Mouse (Mus musculus) inflammation-experienced regulatory T-cells, adult 6 months (primary cell): Measurements from ENCODE around the gene Dgkz. TPM values are rescaled to one million over a fixed set of nuclear protein-coding genes. Genes with fewer than 3 reads are reported as not detected.

Source experiments
- ATAC-seq: one replicate; pipeline ENCODE4 v1.8.0; 2017
- polyA plus RNA-seq, 3 experiments: library from polyadenylated mRNA; unstranded; fragments of 100-300 nt; shearing (Covaris generic); gene quantifications; one replicate each; pipeline ENCODE4 v1.2.1; 2017

Gene Dgkz
- polyA plus RNA-seq, 3 experiments from 2014 or later = 89.4 to 181 (median 130) TPM

DNA sequence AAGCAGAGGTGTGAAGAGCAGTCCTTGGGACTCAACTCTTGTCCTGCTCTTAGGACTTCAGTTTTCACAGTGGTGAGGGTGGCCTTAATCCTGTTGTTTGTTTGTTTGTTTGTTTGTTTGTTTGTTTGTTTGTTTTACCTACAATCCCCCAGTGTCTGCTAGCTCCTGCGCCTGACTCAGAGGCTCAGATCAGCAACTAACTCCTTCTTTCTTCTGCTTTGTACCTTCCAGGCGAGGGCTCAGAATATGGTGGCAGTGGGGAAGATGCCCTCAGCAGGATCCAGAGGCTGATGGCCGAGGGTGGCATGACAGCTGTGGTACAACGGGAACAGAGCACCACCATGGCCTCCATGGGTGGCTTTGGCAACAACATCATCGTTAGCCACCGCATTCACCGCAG, 58.6 kb downstream of the Dgkz start:
- no peak for ATAC-seq

DNA sequence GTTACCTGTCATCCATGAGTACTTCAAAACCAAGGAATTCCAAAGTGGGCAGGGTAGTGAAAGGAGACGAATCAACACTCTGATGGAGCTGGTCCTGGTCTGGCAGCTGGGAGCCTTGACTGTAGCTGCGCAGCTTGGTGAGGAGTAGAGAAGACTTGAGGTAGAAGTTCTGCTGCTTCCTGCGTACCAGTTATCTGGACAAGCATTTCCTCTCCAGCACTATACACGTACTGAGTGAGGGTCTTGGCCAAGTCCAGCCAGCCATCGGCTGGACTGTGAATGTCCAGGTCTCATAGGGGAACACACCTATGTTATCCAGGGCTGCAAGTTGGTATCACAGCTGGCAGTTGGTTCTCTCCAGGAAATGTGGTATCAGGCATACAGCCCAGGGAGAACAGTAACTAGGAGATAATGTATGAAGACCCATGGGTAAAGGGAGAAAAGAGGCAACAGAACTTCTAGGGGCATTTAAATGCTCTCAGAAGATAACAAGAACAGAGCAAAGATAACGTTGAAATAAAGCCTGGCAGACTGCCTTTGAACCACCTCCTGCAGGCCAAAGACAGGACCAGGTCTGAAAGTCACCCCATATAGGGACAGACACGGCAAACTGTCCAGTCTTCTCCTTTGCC, 59.2 kb downstream of the Dgkz start:
- no peak for ATAC-seq

DNA sequence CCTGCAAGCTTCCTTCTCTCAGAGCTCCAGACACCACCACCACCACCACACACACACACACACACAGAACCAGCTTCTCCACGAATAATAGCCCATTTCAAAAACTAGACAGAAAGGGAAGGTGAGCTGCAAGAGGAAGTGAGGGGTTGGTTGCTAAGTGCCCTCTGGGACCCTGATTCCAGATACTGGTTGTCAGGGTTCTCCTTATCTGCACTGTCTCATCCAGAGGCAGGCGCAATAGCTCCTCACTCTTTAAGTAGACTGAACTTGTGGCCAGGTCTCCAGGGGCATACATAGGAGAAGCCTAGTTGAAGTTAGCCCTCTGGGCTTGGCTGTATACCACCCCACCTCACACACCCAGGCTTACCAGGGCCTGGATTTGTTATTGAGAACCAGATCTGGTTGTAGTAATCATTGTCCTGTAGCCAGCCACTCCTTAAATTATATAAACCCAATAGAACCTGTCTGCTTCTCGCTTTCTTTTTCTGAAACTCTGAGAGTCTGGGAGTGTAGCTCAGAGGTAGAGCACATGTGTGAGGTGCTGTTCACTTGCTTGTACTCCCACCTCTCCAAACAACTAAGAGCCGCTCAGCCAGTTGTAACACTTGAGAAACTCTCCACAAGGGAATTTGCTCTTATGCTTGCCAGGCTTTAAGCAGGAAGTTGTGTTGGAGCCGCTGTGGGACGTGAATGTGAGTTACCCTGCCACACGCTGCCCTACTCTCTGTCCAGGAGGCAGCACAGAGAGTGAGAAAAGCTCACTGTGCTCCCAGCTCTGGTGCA, 62.1 kb downstream of the Dgkz start:
- ATAC-seq = no peak

DNA sequence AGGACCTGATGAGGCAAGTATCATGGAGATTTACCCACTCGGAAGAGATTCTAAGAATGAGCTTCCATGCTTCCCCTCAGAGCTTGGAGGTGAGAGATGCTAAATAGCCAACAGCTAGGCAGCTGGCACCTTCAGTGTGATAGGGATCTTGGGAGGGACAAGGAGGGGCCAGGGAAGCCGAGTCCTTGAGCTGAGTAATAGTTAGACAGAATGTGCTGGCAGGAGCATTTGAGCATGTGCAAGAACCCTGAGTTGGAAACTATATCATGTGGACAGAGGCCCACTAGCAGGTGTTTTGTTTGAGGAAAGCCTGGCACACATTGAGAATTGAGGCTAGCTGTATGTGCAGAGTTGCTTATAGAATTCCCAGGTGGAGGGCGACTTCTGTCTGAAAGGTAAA, 63.0 kb downstream of the Dgkz start:
- no peak for ATAC-seq

DNA sequence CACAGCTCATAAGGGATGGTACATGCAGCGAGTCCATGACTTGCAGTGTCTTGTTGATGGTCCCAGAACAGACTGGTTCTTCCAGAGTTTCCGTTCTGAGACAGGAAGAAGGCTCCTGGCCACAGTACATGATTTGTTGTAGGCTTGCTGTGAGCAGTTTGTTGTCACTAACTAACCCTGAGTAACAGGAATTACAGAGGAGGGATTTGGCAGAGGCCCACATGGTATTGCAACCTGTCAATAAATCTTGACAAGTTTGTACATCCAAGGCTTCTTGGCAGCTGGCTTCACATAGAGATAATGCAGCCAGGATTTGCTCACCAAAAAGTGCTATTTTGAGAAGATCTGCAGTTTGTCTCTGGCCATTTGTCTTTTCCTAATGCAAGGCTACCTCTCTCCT, 69.5 kb downstream of the Dgkz start:
- no peak for ATAC-seq

DNA sequence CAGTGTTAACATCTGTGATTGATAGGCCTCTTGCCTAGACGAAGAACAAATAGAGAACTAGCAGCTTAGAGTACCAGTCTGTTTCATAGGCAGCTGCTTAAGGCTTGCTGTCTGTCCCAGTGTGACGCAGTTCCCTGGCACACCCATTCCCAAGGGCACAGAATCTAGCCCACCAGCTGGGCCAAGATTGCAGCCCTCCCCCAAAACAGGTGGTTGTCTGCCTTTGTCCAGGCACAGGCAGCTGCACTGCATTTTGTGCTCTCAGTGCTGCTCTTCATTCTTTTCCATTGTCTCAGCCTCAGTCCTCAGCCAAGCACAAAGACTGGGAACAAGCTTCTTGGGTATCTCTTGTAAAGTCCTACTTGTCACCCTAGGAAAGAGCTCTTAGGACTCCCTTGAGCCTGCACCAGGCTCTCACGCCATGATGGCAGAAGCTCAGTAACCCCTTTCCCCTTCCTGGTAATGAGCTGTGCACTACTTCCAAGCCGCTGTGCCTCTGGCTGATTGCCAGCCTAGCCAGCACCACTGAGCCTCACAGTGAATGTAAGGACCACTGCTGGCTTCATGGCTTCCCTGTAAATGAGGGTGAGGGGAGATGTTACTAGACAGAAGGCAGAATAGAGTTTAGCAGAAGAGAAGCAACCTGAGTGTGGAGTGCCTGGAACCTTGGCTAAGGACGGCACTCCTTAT, 70.9 kb downstream of the Dgkz start:
- no peak for ATAC-seq

DNA sequence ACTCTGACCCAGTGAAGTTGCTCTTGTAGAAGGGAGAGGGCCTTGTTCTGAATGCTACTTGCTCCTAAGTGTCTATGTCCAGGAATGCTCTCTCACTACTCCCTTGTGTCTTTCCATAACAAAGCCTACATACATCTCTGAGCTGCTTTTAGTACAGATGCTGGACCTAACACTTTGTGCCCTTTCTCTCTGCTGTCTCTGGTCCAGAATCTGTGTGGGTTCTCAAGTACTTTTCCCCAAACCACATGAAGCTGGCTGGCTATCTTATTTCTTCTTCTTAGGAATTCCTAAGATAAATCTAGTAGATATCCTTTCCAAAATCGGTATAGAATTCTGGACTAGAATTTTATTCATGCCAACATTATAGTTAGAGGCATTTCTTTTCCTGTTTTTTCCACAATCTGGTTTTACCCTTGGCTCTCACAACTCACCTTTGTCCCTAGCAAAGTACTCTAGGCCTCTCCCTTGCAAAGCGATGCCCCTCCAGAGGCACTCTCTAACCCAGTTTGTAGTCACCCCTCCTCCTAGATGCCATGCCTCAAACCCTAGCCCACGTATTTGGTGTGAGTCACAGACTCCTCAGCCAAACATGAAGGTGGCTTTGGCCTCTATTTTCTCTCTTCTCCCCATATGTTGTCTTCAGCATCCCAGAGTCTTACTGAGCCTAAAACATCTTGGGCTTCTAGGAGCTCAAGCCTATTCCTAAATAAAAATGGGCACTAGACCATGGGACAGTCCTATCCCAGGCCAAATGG, 72.3 kb downstream of the Dgkz start:
- no peak for ATAC-seq

DNA sequence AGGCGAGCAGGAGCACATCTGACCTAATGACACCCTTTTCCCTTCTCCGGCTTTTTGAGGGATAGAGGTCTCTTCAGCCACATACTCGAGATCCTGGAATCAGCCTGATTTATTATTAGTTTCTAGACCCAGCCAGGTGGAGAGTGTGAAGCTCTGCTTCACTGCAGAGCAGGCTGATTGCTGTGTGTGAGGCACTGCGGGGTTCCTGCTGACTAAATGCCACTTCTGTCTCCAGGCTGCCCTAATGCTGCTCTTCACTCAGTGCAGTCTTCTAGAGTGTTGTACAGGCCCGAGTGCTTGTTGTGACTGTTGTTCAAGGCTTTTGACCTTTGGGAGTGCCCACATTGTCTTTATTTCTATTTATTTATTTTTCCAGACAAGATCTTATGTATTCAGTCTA, 73.3 kb downstream of the Dgkz start:
- no peak for ATAC-seq

DNA sequence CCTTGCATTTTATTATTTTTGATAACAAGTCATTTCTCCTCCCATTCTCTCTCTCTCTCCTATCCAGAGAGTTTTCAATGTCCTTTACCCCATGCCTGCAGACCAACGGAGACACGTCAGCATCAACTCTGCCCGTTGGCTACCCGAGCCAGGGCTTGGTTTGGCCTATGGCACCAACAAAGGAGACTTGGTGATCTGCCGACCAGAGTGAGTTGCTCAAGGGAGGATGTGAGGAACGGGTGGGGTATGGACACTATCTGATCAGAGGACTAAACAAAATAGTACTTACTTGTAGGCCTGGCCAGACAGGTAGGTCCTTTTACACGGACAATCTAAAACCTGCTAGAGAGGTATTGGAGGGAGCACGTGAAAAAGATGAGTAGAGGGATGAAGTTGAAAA, 75.2 kb downstream of the Dgkz start:
- no peak for ATAC-seq

DNA sequence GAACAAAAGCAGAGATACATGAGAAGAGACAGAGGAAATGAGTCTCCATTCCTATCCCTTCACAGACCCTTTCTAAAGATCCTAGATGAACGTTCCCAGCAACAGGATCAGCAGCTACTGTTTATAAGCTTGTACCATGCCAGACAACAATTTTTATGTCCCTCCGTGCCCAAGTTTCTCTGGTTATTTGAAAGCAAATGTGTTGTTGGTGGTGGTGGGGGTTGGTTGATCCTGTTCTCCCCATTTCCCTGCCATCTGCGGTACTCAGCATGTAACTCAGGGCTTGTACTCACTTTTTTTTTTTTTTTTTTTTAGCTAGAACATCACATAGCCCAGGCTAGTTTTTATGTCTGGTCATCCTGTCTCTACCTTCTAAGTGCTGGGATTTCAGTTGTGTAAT, 76.5 kb downstream of the Dgkz start:
- no peak for ATAC-seq

DNA sequence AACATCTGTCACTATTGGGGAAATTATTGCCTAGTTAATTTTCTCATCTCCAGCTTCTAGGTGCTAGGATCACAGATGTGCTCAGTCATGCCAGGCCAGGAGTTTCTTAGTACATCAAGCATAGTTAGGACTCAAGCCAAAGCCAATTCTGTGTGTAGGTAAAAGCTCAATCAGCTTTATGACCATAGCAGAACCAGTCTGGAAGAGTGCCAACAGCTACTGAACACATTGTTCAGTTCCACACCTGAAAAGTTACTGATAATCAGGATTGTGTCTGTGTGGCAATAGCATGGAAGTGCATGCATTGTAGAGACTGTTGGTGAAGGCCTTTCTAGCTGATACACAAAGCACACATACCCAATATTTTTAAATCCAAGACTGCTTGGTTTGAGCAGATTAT, 77.7 kb downstream of the Dgkz start:
- no peak for ATAC-seq

DNA sequence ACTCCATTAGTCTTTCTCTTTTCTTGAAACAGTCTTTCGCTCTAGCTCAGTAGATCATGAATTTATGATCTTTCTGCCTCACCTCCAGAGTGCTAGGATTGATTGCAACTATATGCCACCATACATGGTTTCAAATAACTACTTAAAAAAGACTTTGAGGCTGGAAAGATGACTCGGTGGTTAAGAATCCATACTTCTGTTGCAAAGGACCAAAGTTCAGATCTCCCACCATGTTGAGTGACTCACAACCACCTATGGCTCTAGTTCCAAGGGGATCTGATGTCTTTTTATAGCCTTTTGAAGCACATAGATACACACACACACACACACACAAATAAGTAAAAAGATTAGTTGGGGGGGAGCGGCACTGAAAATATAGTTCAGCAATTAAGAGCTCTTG, 80.3 kb downstream of the Dgkz start:
- ATAC-seq = no peak

DNA sequence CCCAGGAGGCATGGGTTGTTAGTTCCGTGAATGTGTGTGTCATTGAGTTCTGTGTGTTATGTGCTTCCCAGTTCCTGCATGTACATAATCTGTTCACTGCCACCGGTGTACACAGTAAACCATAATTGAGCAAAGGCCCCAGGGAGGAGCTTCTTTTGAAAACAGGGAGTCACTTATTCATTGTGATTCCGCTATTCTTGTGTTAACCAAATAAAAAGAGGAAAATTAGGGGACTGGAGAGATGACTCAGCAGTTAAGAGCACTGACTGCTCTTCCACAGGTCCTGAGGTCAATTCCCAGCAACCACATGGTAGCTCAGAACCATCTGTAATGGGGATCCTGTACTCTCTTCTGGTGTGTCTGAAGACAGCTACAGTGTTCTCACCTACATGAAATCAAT, 80.9 kb downstream of the Dgkz start:
- no peak for ATAC-seq

DNA sequence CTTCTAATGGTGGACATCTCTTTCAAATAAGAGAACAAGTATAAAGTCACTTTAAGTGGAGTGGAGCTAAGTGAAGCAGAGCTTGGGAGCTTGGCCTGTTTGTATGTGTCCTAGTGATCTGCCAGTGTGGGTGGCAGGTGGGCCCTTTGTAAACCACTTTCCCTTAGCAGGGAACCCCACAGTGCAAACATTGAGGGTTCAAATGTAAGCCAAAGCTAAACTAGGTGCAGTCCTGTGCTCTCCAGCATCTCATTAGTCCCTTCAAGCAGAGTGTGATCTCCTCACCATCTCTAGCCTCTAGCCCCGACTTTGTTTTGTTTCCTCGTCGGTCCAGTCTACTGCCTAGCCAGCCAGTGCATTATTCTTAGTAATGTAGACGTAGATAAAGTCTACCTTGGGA, 91.0 kb downstream of the Dgkz start:
- no peak for ATAC-seq

DNA sequence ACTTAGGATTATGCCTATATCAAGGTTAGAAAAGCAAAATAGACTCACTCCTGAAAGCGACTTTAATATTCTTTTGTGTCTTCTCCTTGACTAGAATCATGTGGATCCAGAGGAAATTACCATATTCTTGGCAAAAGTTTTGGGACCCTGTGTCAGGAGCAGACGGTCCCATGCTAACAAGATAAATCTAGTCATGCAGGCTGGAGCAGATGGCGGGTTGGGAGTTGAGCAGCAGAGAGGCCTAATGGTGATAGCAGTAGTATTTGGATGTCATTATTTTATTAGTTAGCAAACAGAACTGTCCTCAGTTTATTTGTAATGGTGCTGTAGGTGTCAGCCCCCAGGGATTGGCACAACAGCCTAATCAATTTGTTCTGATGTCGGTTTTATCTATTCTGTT, 91.7 kb downstream of the Dgkz start:
- ATAC-seq = no peak

Other genes with a start within 250 kb of the Dgkz start
- 10 to 100 TPM; 25.0 to 38.9 (median 32.2) TPM for gene Ambra1, start 245.7 kb downstream of the Dgkz start, polyA plus RNA-seq
- gene Chrm4, start 48.6 kb downstream of the Dgkz start, polyA plus RNA-seq = 1 to 10 TPM in 1 of 3 experiments, under 1 TPM in 1, not detected in 1; 0.23 to 1.9 TPM
- 1 to 10 TPM; 1.5 to 2.2 (median 1.5) TPM for gene Mdk, start 43.6 kb downstream of the Dgkz start, polyA plus RNA-seq
- gene Gm9821, start 30.2 kb downstream of the Dgkz start, polyA plus RNA-seq = 1 to 10 TPM in 1 of 3 experiments, under 1 TPM in 2; 0.78 to 1.8 (median 0.83) TPM
- 1 to 10 TPM in 2 of 3 experiments, under 1 TPM in 1; 0.92 to 1.7 (median 1.1) TPM for gene Creb3l1, start 48.6 kb upstream of the Dgkz start, polyA plus RNA-seq
- gene Phf21a, start 117.3 kb upstream of the Dgkz start, polyA plus RNA-seq = 10 to 100 TPM; 44.3 to 68.5 (median 54.2) TPM